Mouse (Mus musculus) heart, postnatal 0 days (tissue): Measurements from ENCODE around the gene Chst12.

Source experiments
- CTCF ChIP-seq: IDR thresholded peaks from 2 replicates; pipeline ENCODE4 v1.5.1; 2016; ENCODE audit warnings: antibody characterized with exemption, control low read depth, low read depth
- EP300 ChIP-seq: IDR thresholded peaks from 2 replicates; pipeline ENCODE4 v1.6.1; 2016; ENCODE audit warnings: antibody characterized with exemption, low read depth

- TF ChIP-seq EP300 (no peak), CTCF (no peak)
Observed at GRCm38 (mm10) chr5:140517921-140518230, 12.5 kb downstream of the Chst12 start.
